Mouse (Mus musculus): ENCODE data around the gene Gm17349. TPM values are rescaled to one million over a fixed set of nuclear protein-coding genes. Genes with fewer than 3 reads are reported as not detected.

Gene Gm17349
- total and polyA plus RNA-seq, 3 experiments = 2.1 TPM; not detected in 2

DNA sequence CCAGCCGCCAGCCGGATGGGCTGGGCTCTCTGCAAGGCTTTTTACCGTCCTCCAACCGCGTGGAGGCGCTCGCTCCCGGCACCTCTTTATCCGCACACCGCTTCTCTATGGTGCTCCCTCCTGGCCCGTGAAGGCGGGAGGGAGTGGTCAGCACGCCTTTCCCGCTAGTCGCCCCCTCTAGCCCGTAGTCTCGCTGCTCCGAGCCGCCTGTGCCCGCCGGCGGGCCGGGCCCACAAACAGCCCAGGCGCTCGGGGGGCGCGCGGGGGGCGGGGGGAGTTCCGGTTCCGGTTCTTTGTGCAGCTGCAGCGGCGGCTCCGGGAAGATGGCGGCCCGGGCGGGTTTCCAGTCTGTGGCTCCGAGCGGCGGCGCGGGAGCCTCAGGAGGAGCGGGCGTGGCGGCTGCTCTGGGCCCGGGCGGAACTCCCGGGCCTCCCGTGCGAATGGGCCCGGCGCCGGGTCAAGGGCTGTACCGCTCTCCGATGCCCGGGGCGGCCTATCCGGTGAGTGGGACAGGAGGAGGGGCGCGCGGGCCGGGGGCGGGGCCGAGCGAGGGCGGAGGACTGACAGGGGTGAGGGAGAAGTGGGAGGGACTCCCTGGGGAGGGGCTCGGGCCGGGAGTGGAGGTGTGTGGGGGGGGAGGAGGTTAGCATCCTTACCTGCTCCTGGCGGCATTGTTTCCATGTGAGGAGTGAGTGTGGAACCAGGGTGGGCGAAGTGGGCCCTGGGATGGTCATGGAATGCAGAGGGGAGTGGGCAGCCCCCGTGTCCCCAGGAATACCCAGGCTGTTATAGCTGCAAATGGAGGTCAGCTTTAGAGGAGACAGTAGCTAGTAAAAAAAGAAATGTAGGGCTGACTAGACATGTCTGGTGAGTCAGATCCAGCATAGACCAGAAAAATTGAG is 3.0 kb downstream of the Gm17349 start, which contains the start of gene Smarcd1:
Smarcd1 (plus strand) TSS at position 131 of the 902 bp plus-strand sequence.
- peak; percentile 95 for DNase-seq (ENCODE audit: low read depth, low spot score)
- H3K4me1 ChIP-seq (ENCODE audit: control insufficient read depth in 1 of 2, insufficient read depth in 2 of 2, low read length in 2 of 2) = peaks cover 0 to 22% of the 10 kb centered on the region in 2 experiments; a peak in 3 of 4 replicates
- no peak for TF ChIP-seq ZKSCAN1 (IDR thresholded peaks at IDR 0.05; ENCODE audit: low read depth, low read length)
- no peak for TF ChIP-seq ZC3H11A (IDR thresholded peaks at IDR 0.05; ENCODE audit: low read depth, low read length)
- no peak; the same call in none of the 2 replicates for TF ChIP-seq TBP (IDR thresholded peaks at IDR 0.05; ENCODE audit: low read depth, low read length)
- TF ChIP-seq NELFE (IDR thresholded peaks at IDR 0.05; ENCODE audit: low read depth, low read length) = peak; percentile 69
- TF ChIP-seq ZNF384 (IDR thresholded peaks at IDR 0.05; ENCODE audit: low read depth, low read length) = no peak
- TF ChIP-seq POLR2A (IDR thresholded peaks at IDR 0.05; ENCODE audit: control insufficient read depth in 1 of 2, insufficient read depth in 1 of 2, low read depth in 1 of 2, low read length in 2 of 2, poor library complexity in 1 of 2) = peak; percentile 68 to 88; a peak in 3 of 4 replicates
- no peak for TF ChIP-seq POLR2AphosphoS5 (IDR thresholded peaks at IDR 0.05; ENCODE audit: borderline replicate concordance, low read depth, low read length)
- no peak for TF ChIP-seq USF1 (IDR thresholded peaks at IDR 0.05; ENCODE audit: low read depth, low read length)
- peak; percentile 75 for TF ChIP-seq MAX (IDR thresholded peaks at IDR 0.05; ENCODE audit: low read length)
- TF ChIP-seq JUND (IDR thresholded peaks at IDR 0.05; ENCODE audit: low read depth, low read length) = no peak
- TF ChIP-seq KAT2A (conservative IDR thresholded peaks at IDR 0.05; ENCODE audit: low read depth, low read length) = peak; percentile 54; the same call in 1 of the 2 replicates
- TF ChIP-seq EP300 (IDR thresholded peaks at IDR 0.05; ENCODE audit: low read depth in 1 of 2, low read length in 2 of 2) = peak in 1 of 2 experiments; percentile 42; a peak in 2 of 4 replicates
- peak; percentile 88 for TF ChIP-seq SIN3A (IDR thresholded peaks at IDR 0.05; ENCODE audit: low read length)
- peak; percentile 46; the same call in 1 of the 2 replicates for TF ChIP-seq SMC3 (IDR thresholded peaks at IDR 0.05; ENCODE audit: low read depth, low read length)
- TF ChIP-seq MYB (IDR thresholded peaks at IDR 0.05; ENCODE audit: low read depth, low read length) = no peak
- no peak for TF ChIP-seq E2F4 (IDR thresholded peaks at IDR 0.05; ENCODE audit: borderline replicate concordance, low read depth, low read length)
- TF ChIP-seq ETS1 (IDR thresholded peaks at IDR 0.05; ENCODE audit: low read depth, low read length) = peak; percentile 66; the same call in 1 of the 2 replicates
- TF ChIP-seq CHD2 (IDR thresholded peaks at IDR 0.05; ENCODE audit: low read length) = no peak
- TF ChIP-seq GATA1 (IDR thresholded peaks at IDR 0.05; ENCODE audit: low read depth, low read length) = no peak
- peak; percentile 63 for TF ChIP-seq RCOR1 (IDR thresholded peaks at IDR 0.05; ENCODE audit: low read depth, low read length)
- TF ChIP-seq MAZ (IDR thresholded peaks at IDR 0.05; ENCODE audit: low read depth, low read length) = peak; percentile 94
- TF ChIP-seq RAD21 (IDR thresholded peaks at IDR 0.05; ENCODE audit: low read depth, low read length) = no peak
- TF ChIP-seq MXI1 (IDR thresholded peaks at IDR 0.05; ENCODE audit: low read depth, low read length) = peak; percentile 86
- no peak for TF ChIP-seq NRF1 (IDR thresholded peaks at IDR 0.05; ENCODE audit: insufficient read depth, low read depth, low read length, poor library complexity, severe bottlenecking)
- no peak for TF ChIP-seq USF2 (IDR thresholded peaks at IDR 0.05; ENCODE audit: borderline replicate concordance in 1 of 2, insufficient read depth in 1 of 2, low read depth in 1 of 2, low read length in 2 of 2)
- 0 out of 2 replicates have a peak, but pooled peaks have one; percentile 60 for TF ChIP-seq UBTF (IDR thresholded peaks at IDR 0.05; ENCODE audit: borderline replicate concordance, insufficient read depth, low read depth, low read length)
- peak; percentile 76; the same call in 1 of the 2 replicates for TF ChIP-seq TCF12 (IDR thresholded peaks at IDR 0.05; ENCODE audit: low read depth, low read length)
- TF ChIP-seq ELF1 (IDR thresholded peaks at IDR 0.05; ENCODE audit: low read depth, low read length) = peak; percentile 74
- no peak for TF ChIP-seq MAFK (IDR thresholded peaks at IDR 0.05; ENCODE audit: borderline replicate concordance, low read depth, low read length)
- 0 out of 2 replicates have a peak, but pooled peaks have one; percentile 46 for TF ChIP-seq BHLHE40 (IDR thresholded peaks at IDR 0.05; ENCODE audit: borderline replicate concordance, low read depth, low read length)
- TF ChIP-seq HCFC1 (IDR thresholded peaks at IDR 0.05; ENCODE audit: low read depth, low read length) = peak; percentile 93
- TF ChIP-seq TAL1 (IDR thresholded peaks at IDR 0.05; ENCODE audit: low read length) = no peak
- peak; percentile 89; the same call in 1 of the 2 replicates for TF ChIP-seq GABPA (IDR thresholded peaks at IDR 0.05; ENCODE audit: low read depth, low read length)
- TF ChIP-seq MEF2A (IDR thresholded peaks at IDR 0.05; ENCODE audit: extremely low read depth, insufficient replicate concordance, low read depth, low read length, poor library complexity, severe bottlenecking) = no peak

More for the DNA sequence above, 3.0 kb downstream of the Gm17349 start, which contains the start of gene Smarcd1:
- Histone ChIP-seq H3K9me3 (replicated peaks; ENCODE audit: insufficient read depth, low read length) (no peaks in the 10 kb centered on the region), H3K9ac (ENCODE audit: control insufficient read depth, low read depth, low read length, poor library complexity, severe bottlenecking) (peak within 1 kb of the TSS; percentile 94), H3K79me2 (ENCODE audit: control insufficient read depth, insufficient read depth, low read length, poor library complexity) (peaks cover 4% of the 10 kb centered on the region; the same call in 1 of the 2 replicates), H3K36me3 (ENCODE audit: control insufficient read depth in 1 of 2, insufficient read depth in 2 of 2, low read length in 2 of 2) (peaks cover 0 to 10% of the 10 kb centered on the region in 2 experiments; a peak in 2 of 4 replicates), H3K27ac (ENCODE audit: control insufficient read depth, low read depth, low read length) (peak within 1 kb of the TSS; percentile 54), H3K27me3 (ENCODE audit: control insufficient read depth in 1 of 2, insufficient read depth in 2 of 2, low read length in 2 of 2) (no peaks in the 10 kb centered on the region), H3K4me3 (ENCODE audit: control insufficient read depth in 1 of 2, insufficient read depth in 1 of 2, low read depth in 2 of 2, low read length in 2 of 2) (peak within 1 kb of the TSS; percentile 62 to 80)

Measured in MEL (cell line).